Mouse (Mus musculus) liver, embryonic 16.5 days (tissue): ENCODE results near the gene Vmn1r204. TPM values are rescaled to one million over a fixed set of nuclear protein-coding genes. Genes with fewer than 3 reads are reported as not detected.
"Not testable (repeated sequence)": the region's sequence is repeated elsewhere in the genome, so short reads cannot be mapped to it uniquely, and the experiment has no call there.

Experiments
- ATAC-seq: fragments of 200-750 bp; cut with Nextera tagmentation; 2 replicates; pipeline ENCODE4 v1.8.0; 2017; ENCODE audit warnings: low read depth, mild to moderate bottlenecking, moderate number of reproducible peaks, moderate library complexity
- H3K27ac ChIP-seq: fragments of 300-500 bp; sonication (generic); 2 replicates; pipeline ENCODE4 v1.5.1; 2014; ENCODE audit warnings: mild to moderate bottlenecking, low read length
- H3K27me3 ChIP-seq: fragments of 300-500 bp; sonication (generic); 2 replicates; pipeline ENCODE4 v1.6.1; 2014; ENCODE audit warnings: low read depth, low read length, mixed read lengths; ENCODE audit not compliant: control insufficient read depth, insufficient read depth
- H3K36me3 ChIP-seq: fragments of 300-500 bp; sonication (generic); 2 replicates; pipeline ENCODE4 v1.6.1; 2014; ENCODE audit warnings: mild to moderate bottlenecking; ENCODE audit not compliant: control insufficient read depth, insufficient read depth
- H3K4me1 ChIP-seq: fragments of 300-500 bp; sonication (generic); 2 replicates; pipeline ENCODE4 v1.6.1; 2014; ENCODE audit warnings: low read depth, low read length, mixed read lengths; ENCODE audit not compliant: control insufficient read depth
- H3K4me2 ChIP-seq: fragments of 300-500 bp; sonication (generic); 2 replicates; pipeline ENCODE4 v1.6.1; 2014; ENCODE audit warnings: low read depth, low read length, mixed read lengths
- H3K4me3 ChIP-seq: fragments of 300-500 bp; sonication (generic); 2 replicates; pipeline ENCODE4 v1.5.1; 2014; ENCODE audit warnings: low read depth, mild to moderate bottlenecking, low read length
- H3K9ac ChIP-seq: fragments of 300-500 bp; sonication (generic); 2 replicates; pipeline ENCODE4 v1.6.1; 2014; ENCODE audit warnings: low read depth, low read length
- H3K9me3 ChIP-seq: fragments of 300-500 bp; sonication (generic); replicated peaks from 2 replicates; pipeline ENCODE4 v1.6.1; 2016; ENCODE audit warnings: low read length; ENCODE audit not compliant: control insufficient read depth
- WGBS: fragments of 180-500 bp; shearing (Covaris S2); extraction: QIAGEN DNeasy Blood & Tissue Kit; methylation state at CpG from one replicate; pipeline ENCODE4 v1.1.7; 2014; ENCODE audit not compliant: insufficient replicate concordance; 5-methylcytosine and 5-hydroxymethylcytosine counted together
- polyA plus RNA-seq: library from polyadenylated mRNA; unstranded; fragments of >200 nt; fragmentation: Nextera tagmentation; extraction: Ambion mirVana; gene quantifications from 2 replicates; pipeline ENCODE4 v1.2.1, GENCODE M21; 2015

Vmn1r204 gene
- polyA plus RNA-seq = not detected in 2 replicates

- H3K9ac ChIP-seq, H3K27me3 ChIP-seq, H3K4me2 ChIP-seq, H3K36me3 ChIP-seq, H3K27ac ChIP-seq, H3K4me1 ChIP-seq, H3K9me3 ChIP-seq, ATAC-seq, H3K4me3 ChIP-seq: not testable (repeated sequence)
- 22% methylated on average over 1 of the region's 1 CpGs for WGBS
These were observed at the start of gene Vmn1r204 for GRCm38 (mm10) chr13:22552898-22553297. Gene Vmn1r204 (plus strand): TSS chr13:22553198.

- Histone ChIP-seq H3K27me3 (no peaks in the 10 kb centered on the region), H3K9me3 (no peaks in the 10 kb centered on the region), H3K27ac (no peak within 1 kb of the TSS), H3K4me1 (no peaks in the 10 kb centered on the region), H3K4me3 (no peak within 1 kb of the TSS), H3K36me3 (no peaks in the 10 kb centered on the region), H3K4me2 (no peak within 1 kb of the TSS), H3K9ac (no peak within 1 kb of the TSS)
- ATAC-seq = no peak
These were observed 47.7 kb upstream of the Vmn1r204 start, which contains the start of gene Vmn1r202 for GRCm38 (mm10) chr13:22505281-22505680. Gene Vmn1r202 (minus strand): TSS chr13:22505381.

- no peak within 1 kb of the TSS for H3K4me2 ChIP-seq
- no peak within 1 kb of the TSS for H3K27ac ChIP-seq
- no peak for ATAC-seq
- no peaks in the 10 kb centered on the region for H3K27me3 ChIP-seq
- no peak within 1 kb of the TSS for H3K4me3 ChIP-seq
- no peaks in the 10 kb centered on the region for H3K9me3 ChIP-seq
- H3K4me1 ChIP-seq = no peaks in the 10 kb centered on the region
- H3K9ac ChIP-seq = no peak within 1 kb of the TSS
- H3K36me3 ChIP-seq = no peaks in the 10 kb centered on the region
These were observed 35.2 kb upstream of the Vmn1r204 start, which contains the start of gene Vmn1r203 for GRCm38 (mm10) chr13:22517814-22518213. Gene Vmn1r203 (plus strand): TSS chr13:22518114.

- WGBS = 60% methylated on average over 3 of the region's 3 CpGs
These were observed 21.9 kb downstream of the Vmn1r204 start for GRCm38 (mm10) chr13:22574911-22575310.

GRCm38 (mm10) chr13:22583336-22583735 is 30.3 kb downstream of the Vmn1r204 start:
- not testable (repeated sequence) for H3K9ac ChIP-seq, H3K4me3 ChIP-seq, H3K9me3 ChIP-seq, H3K36me3 ChIP-seq, H3K4me1 ChIP-seq, H3K4me2 ChIP-seq, H3K27me3 ChIP-seq, ATAC-seq, H3K27ac ChIP-seq
- WGBS = 69% methylated on average over 12 of the region's 14 CpGs

More at GRCm38 (mm10) chr13:22574911-22575310, 21.9 kb downstream of the Vmn1r204 start:
- H3K36me3 ChIP-seq, H3K27ac ChIP-seq, H3K9me3 ChIP-seq, H3K4me3 ChIP-seq, ATAC-seq, H3K4me2 ChIP-seq, H3K4me1 ChIP-seq, H3K27me3 ChIP-seq, H3K9ac ChIP-seq: not testable (repeated sequence)

GRCm38 (mm10) chr13:22592900-22593299 is 39.9 kb downstream of the Vmn1r204 start, which contains the start of gene Vmn1r205:
Gene Vmn1r205 (minus strand): TSS chr13:22593000.
- H3K4me3 ChIP-seq = no peak within 1 kb of the TSS
- H3K4me2 ChIP-seq = no peak within 1 kb of the TSS
- H3K36me3 ChIP-seq = no peaks in the 10 kb centered on the region
- 63% methylated on average over 3 of the region's 3 CpGs for WGBS
- no peak within 1 kb of the TSS for H3K27ac ChIP-seq
- no peaks in the 10 kb centered on the region for H3K9me3 ChIP-seq
- no peaks in the 10 kb centered on the region for H3K4me1 ChIP-seq
- no peaks in the 10 kb centered on the region for H3K27me3 ChIP-seq
- ATAC-seq = no peak
- no peak within 1 kb of the TSS for H3K9ac ChIP-seq

Other genes starting within 250 kb of the Vmn1r204 start
- not detected in 2 replicates for gene Vmn1r197, start 228.6 kb upstream of the Vmn1r204 start, polyA plus RNA-seq
- gene Vmn1r198, start 202.8 kb upstream of the Vmn1r204 start, polyA plus RNA-seq = not detected in 2 replicates
- gene Vmn1r199, start 173.4 kb upstream of the Vmn1r204 start, polyA plus RNA-seq = not detected in 2 replicates
- not detected in 2 replicates for gene Vmn1r200, start 162.8 kb upstream of the Vmn1r204 start, polyA plus RNA-seq
- not detected in 2 replicates for gene Vmn1r201, start 81.3 kb upstream of the Vmn1r204 start, polyA plus RNA-seq
- not detected in 2 replicates for gene Vmn1r202, start 47.8 kb upstream of the Vmn1r204 start, polyA plus RNA-seq
- not detected in 2 replicates for gene Vmn1r203, start 35.1 kb upstream of the Vmn1r204 start, polyA plus RNA-seq
- not detected in 2 replicates for gene Vmn1r205, start 39.8 kb downstream of the Vmn1r204 start, polyA plus RNA-seq
- not detected in 2 replicates for gene Vmn1r206, start 71.1 kb downstream of the Vmn1r204 start, polyA plus RNA-seq
- gene Vmn1r207-ps, start 176.4 kb downstream of the Vmn1r204 start, polyA plus RNA-seq = not detected in 2 replicates
- not detected in 2 replicates for gene Vmn1r208, start 224.2 kb downstream of the Vmn1r204 start, polyA plus RNA-seq